Mouse (Mus musculus): Measurements from ENCODE around the gene Aak1.

DNA sequence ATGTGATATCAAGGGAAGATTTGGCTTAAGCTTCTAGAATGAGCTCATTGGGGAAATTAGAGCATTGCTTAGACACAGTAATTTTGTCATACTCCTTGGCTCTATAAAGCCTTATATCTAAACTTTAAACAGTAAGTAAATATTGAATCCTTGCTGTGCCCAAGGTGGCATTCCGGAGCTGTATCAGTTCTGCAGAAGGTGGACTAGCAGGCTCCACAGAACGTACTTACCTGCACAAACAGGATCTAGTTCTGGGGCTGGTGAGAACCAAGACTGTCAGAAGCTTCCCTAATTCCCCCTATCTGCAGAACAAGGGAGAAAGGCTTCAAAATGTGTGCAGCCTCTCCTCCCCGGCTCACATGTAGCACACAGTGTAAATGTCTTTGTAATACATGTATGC is 4.6 kb downstream of the Aak1 start:
- TF ChIP-seq GATA1 (IDR thresholded peaks at IDR 0.05; ENCODE audit: borderline replicate concordance, low read length) (no peak), FLI1 (IDR thresholded peaks at IDR 0.05; ENCODE audit: low read length) (no peak)

Data from megakaryocyte, embryonic 14.5 days (primary cell).